In genomic region chr9:120603512-120603908, GRCm38 (mm10) we compare ENCODE assay signal across 8 mouse cellular contexts. TPM values are rescaled to one million over a fixed set of nuclear protein-coding genes. Genes with fewer than 3 reads are reported as not detected.
DNase-seq lines count a peak whose midpoint lies in the region; ATAC-seq and TF ChIP-seq lines count a peak whose summit lies in the region.

No protein-coding gene starts in this region.

- WGBS in intestine, embryonic 15.5 days = 41% methylated on average over 10 of the region's 10 CpGs
- 69% methylated on average over 10 of the region's 10 CpGs for WGBS in intestine, postnatal 0 days
- 9% methylated on average over 10 of the region's 10 CpGs for WGBS in embryonic facial prominence, embryonic 15.5 days
- WGBS in hindbrain, embryonic 16.5 days = 13% methylated on average over 10 of the region's 10 CpGs
- WGBS in neural tube, embryonic 11.5 days = 7% methylated on average over 9 of the region's 10 CpGs
- WGBS in thymus, adult 2 months = 84% methylated on average over 10 of the region's 10 CpGs

- no peak for ATAC-seq in intestine, embryonic 15.5 days
- ATAC-seq in intestine, postnatal 0 days = no peak
- no peak for ATAC-seq in embryonic facial prominence, embryonic 15.5 days (ENCODE audit: insufficient number of reproducible peaks, low FRiP score, low TSS enrichment, low read depth)
- no peak for ATAC-seq in hindbrain, embryonic 16.5 days
- ATAC-seq in neural tube, embryonic 11.5 days (ENCODE audit: insufficient read depth, low FRiP score, low TSS enrichment) = no peak

- H3K4me3 ChIP-seq in intestine, embryonic 15.5 days (replicated peaks) = no peak overlapping the region
- no peak overlapping the region for H3K4me3 ChIP-seq in intestine, postnatal 0 days (ENCODE audit: low read depth, low read length)
- peak overlapping the region; percentile 13; the same call in 1 of the 2 replicates for H3K4me3 ChIP-seq in embryonic facial prominence, embryonic 15.5 days (replicated peaks)
- H3K4me3 ChIP-seq in hindbrain, embryonic 16.5 days (ENCODE audit: low read length) = no peak overlapping the region
- no peak overlapping the region for H3K4me3 ChIP-seq in neural tube, embryonic 11.5 days (ENCODE audit: low read depth, low read length)
- H3K4me3 ChIP-seq in thymus, adult 2 months (ENCODE audit: control insufficient read depth, insufficient read depth, low read length) = no peak overlapping the region

- peaks cover 11% of the 10 kb centered on the region for H3K4me1 ChIP-seq in intestine, embryonic 15.5 days (replicated peaks)
- no peaks in the 10 kb centered on the region for H3K4me1 ChIP-seq in intestine, postnatal 0 days (replicated peaks; ENCODE audit: control insufficient read depth, insufficient read depth, low read length)
- peaks cover 30% of the 10 kb centered on the region for H3K4me1 ChIP-seq in embryonic facial prominence, embryonic 15.5 days
- peaks cover 12% of the 10 kb centered on the region for H3K4me1 ChIP-seq in hindbrain, embryonic 16.5 days (ENCODE audit: control insufficient read depth, insufficient read depth, low read depth, low read length)
- H3K4me1 ChIP-seq in neural tube, embryonic 11.5 days (ENCODE audit: control insufficient read depth, insufficient read depth, low read length) = peaks cover 11% of the 10 kb centered on the region; the same call in 1 of the 2 replicates
- H3K4me1 ChIP-seq in thymus, adult 2 months (replicated peaks; ENCODE audit: control insufficient read depth, insufficient read depth, low read length) = no peaks in the 10 kb centered on the region; the same call in 1 of the 2 replicates

- H3K9me3 ChIP-seq in intestine, embryonic 15.5 days = peaks cover 7% of the 10 kb centered on the region
- peaks cover 9% of the 10 kb centered on the region; the same call in 1 of the 2 replicates for H3K9me3 ChIP-seq in intestine, postnatal 0 days (ENCODE audit: control insufficient read depth)
- peaks cover 8% of the 10 kb centered on the region; the same call in 1 of the 2 replicates for H3K9me3 ChIP-seq in embryonic facial prominence, embryonic 15.5 days (replicated peaks)
- H3K9me3 ChIP-seq in hindbrain, embryonic 16.5 days (ENCODE audit: control insufficient read depth, low read length) = peaks cover 9% of the 10 kb centered on the region
- no peaks in the 10 kb centered on the region for H3K9me3 ChIP-seq in neural tube, embryonic 11.5 days (ENCODE audit: control insufficient read depth, low read length)

- no peak overlapping the region for H3K9ac ChIP-seq in intestine, embryonic 15.5 days
- no peak overlapping the region for H3K9ac ChIP-seq in intestine, postnatal 0 days (ENCODE audit: low read depth, low read length)
- H3K9ac ChIP-seq in embryonic facial prominence, embryonic 15.5 days = no peak overlapping the region
- peak overlapping the region; percentile 28; the same call in 1 of the 2 replicates for H3K9ac ChIP-seq in hindbrain, embryonic 16.5 days (ENCODE audit: low read depth, low read length)
- no peak overlapping the region for H3K9ac ChIP-seq in neural tube, embryonic 11.5 days (ENCODE audit: low read length)

- H3K4me2 ChIP-seq in intestine, embryonic 15.5 days (replicated peaks) = peak overlapping the region; percentile 53; the same call in 1 of the 2 replicates
- H3K4me2 ChIP-seq in intestine, postnatal 0 days (replicated peaks; ENCODE audit: low read depth) = no peak overlapping the region
- peak overlapping the region; percentile 40 for H3K4me2 ChIP-seq in embryonic facial prominence, embryonic 15.5 days (replicated peaks)
- peak overlapping the region; percentile 35 for H3K4me2 ChIP-seq in hindbrain, embryonic 16.5 days (ENCODE audit: low read length)
- H3K4me2 ChIP-seq in neural tube, embryonic 11.5 days (ENCODE audit: low read depth) = peak overlapping the region; percentile 29

- no peak for TF ChIP-seq POLR2A in thymus, adult 2 months (IDR thresholded peaks at IDR 0.05; ENCODE audit: control insufficient read depth, extremely low read depth, insufficient read depth, low read length, poor library complexity)

- no peaks in the 10 kb centered on the region for H3K36me3 ChIP-seq in intestine, embryonic 15.5 days
- H3K36me3 ChIP-seq in intestine, postnatal 0 days (ENCODE audit: control insufficient read depth, insufficient read depth) = no peaks in the 10 kb centered on the region
- 0 out of 2 replicates have a peak, but pooled peaks cover 4% of the 10 kb centered on the region for H3K36me3 ChIP-seq in embryonic facial prominence, embryonic 15.5 days
- H3K36me3 ChIP-seq in hindbrain, embryonic 16.5 days (ENCODE audit: control insufficient read depth, insufficient read depth, low read length) = no peaks in the 10 kb centered on the region
- no peaks in the 10 kb centered on the region for H3K36me3 ChIP-seq in neural tube, embryonic 11.5 days (ENCODE audit: control insufficient read depth, insufficient read depth, low read length)
- no peaks in the 10 kb centered on the region for H3K36me3 ChIP-seq in thymus, adult 2 months (ENCODE audit: control insufficient read depth, insufficient read depth, low read length)

- peak; percentile 32 for DNase-seq in neural tube, embryonic 11.5 days (ENCODE audit: low spot score)
- no peak for DNase-seq in thymus, postnatal 36 days
- DNase-seq in thymus, adult 2 months = no peak
- DNase-seq in kidney, postnatal 4 days = no peak

- no peak overlapping the region for H3K27ac ChIP-seq in intestine, embryonic 15.5 days
- no peak overlapping the region for H3K27ac ChIP-seq in intestine, postnatal 0 days (ENCODE audit: low read depth, low read length)
- H3K27ac ChIP-seq in embryonic facial prominence, embryonic 15.5 days (replicated peaks) = peak overlapping the region; percentile 80
- H3K27ac ChIP-seq in hindbrain, embryonic 16.5 days (ENCODE audit: low read depth, low read length) = no peak overlapping the region
- no peak overlapping the region for H3K27ac ChIP-seq in neural tube, embryonic 11.5 days (ENCODE audit: low read depth, low read length)
- no peak overlapping the region for H3K27ac ChIP-seq in thymus, adult 2 months (ENCODE audit: control insufficient read depth, insufficient read depth, low read length)

- H3K27me3 ChIP-seq in intestine, embryonic 15.5 days (replicated peaks) = no peaks in the 10 kb centered on the region
- no peaks in the 10 kb centered on the region for H3K27me3 ChIP-seq in intestine, postnatal 0 days (replicated peaks; ENCODE audit: control insufficient read depth, insufficient read depth, low read length)
- H3K27me3 ChIP-seq in embryonic facial prominence, embryonic 15.5 days = no peaks in the 10 kb centered on the region
- H3K27me3 ChIP-seq in hindbrain, embryonic 16.5 days (replicated peaks; ENCODE audit: control insufficient read depth, insufficient read depth, low read length) = no peaks in the 10 kb centered on the region
- H3K27me3 ChIP-seq in neural tube, embryonic 11.5 days (ENCODE audit: control insufficient read depth, insufficient read depth, low read length) = no peaks in the 10 kb centered on the region
- no peaks in the 10 kb centered on the region for H3K27me3 ChIP-seq in thymus, adult 2 months (ENCODE audit: control insufficient read depth, insufficient read depth, low read length)

- TF ChIP-seq CTCF in intestine, postnatal 0 days (IDR thresholded peaks at IDR 0.05; ENCODE audit: low read depth) = no peak
- no peak for TF ChIP-seq CTCF in thymus, adult 2 months (IDR thresholded peaks at IDR 0.05; ENCODE audit: borderline replicate concordance, control insufficient read depth, extremely low read depth, insufficient read depth, low read length, poor library complexity)

RNA-seq across cellular contexts. Expression of gene Rpl14, which starts 32.3 kb away (rescaled TPM):
- polyA plus RNA-seq in intestine, embryonic 15.5 days (2015; fragmentation: Nextera tagmentation; extraction: Ambion mirVana) = 818 and 905 TPM in 2 replicates
- 500 and 505 TPM in 2 replicates for polyA plus RNA-seq in intestine, postnatal 0 days (2015; fragmentation: Nextera tagmentation; extraction: Ambion mirVana)
- polyA plus RNA-seq in embryonic facial prominence, embryonic 15.5 days (2015; fragmentation: Nextera tagmentation; extraction: Ambion mirVana) = 799 and 857 TPM in 2 replicates
- polyA plus RNA-seq in hindbrain, embryonic 16.5 days (2015; fragmentation: Nextera tagmentation; extraction: Ambion mirVana) = 360 and 404 TPM in 2 replicates
- polyA plus RNA-seq in neural tube, embryonic 11.5 days (2014; fragmentation: Nextera tagmentation; extraction: Ambion mirVana) = 750 and 805 TPM in 2 replicates
- polyA plus RNA-seq in thymus, adult 2 months (2012; rRNA removed) = 585 and 677 TPM in 2 replicates
